In the genomic region with DNA sequence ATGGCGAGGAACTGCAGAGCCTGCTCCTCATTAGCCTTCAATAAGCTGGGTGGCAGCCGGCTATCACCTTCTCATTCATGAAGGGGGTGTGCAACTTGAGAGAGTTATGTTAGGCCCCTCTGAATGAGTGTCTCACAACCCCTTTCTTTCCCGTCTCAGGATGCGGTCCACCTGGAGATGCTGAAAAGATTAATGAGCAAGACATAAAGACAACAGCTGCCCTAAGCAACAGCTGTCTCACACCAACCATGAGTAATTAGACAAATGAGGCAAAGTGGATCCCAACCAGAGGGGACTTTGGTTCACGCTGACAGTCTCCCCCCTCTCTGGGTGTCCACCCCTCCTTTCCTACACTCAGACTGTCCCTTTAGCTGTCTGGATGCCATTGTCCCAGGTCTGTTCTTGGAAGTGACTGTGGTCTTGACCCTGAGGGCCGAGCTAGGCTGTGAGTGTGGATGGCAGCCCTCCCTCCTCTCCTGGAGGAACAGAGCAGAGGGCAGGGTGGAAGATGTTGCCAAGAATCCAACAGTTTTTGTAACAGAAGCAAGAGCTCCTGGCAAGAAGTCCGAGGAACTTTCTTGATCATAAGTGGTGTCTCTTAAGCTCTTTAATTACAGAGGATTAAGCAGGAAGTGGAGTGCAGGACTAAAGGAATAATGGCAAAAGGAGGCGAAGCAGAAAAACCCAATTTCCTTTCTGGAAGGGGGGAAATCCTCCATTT, we compare ENCODE assay signal across 16 mouse cellular contexts.
DNase-seq lines count a peak whose midpoint lies in the region; ATAC-seq lines count a peak whose summit lies in the region.
"Had no signal": no experiment of that assay in that cellular context is flagged by ENCODE, and none has a peak within 500 bp of the region (broad histone marks: within the 10 kb centered on the region; RNA-seq: fewer than 3 reads in every experiment).

No protein-coding gene starts in this region.

- H3K9me3 ChIP-seq in kidney, embryonic 16.5 days (ENCODE audit: low read length), result no peaks in the 10 kb centered on the region
- H3K9me3 ChIP-seq in forebrain, embryonic 10.5 days, result no peaks in the 10 kb centered on the region; the same call in 1 of the 2 replicates
- H3K9me3 ChIP-seq in forebrain, embryonic 13.5 days (replicated peaks), result no peaks in the 10 kb centered on the region
- no peaks in the 10 kb centered on the region for H3K9me3 ChIP-seq in neural tube, embryonic 12.5 days
- H3K9me3 ChIP-seq: heart, embryonic 13.5 days; midbrain, embryonic 13.5 days had no signal

- no peak for DNase-seq in kidney, postnatal 25 days
- no peak for DNase-seq in forebrain, embryonic 10.5 days (ENCODE audit: extremely low spot score, low spot score)
- no peak for DNase-seq in spleen, adult 12 weeks (ENCODE audit: low spot score)
- no peak for DNase-seq in heart, adult 18-20 months
- DNase-seq: cerebellum, postnatal 25 days; kidney, postnatal 36 days; left cerebral cortex, postnatal 4 days; lung, postnatal 14 days; right cerebral cortex, adult 18-20 months; thymus, adult 2 months had no signal

- no peaks in the 10 kb centered on the region for H3K36me3 ChIP-seq in kidney, embryonic 16.5 days (ENCODE audit: insufficient read depth, low read length)
- no peaks in the 10 kb centered on the region for H3K36me3 ChIP-seq in forebrain, embryonic 10.5 days (replicated peaks)
- no peaks in the 10 kb centered on the region for H3K36me3 ChIP-seq in forebrain, embryonic 13.5 days (ENCODE audit: poor library complexity, severe bottlenecking)
- no peaks in the 10 kb centered on the region for H3K36me3 ChIP-seq in neural tube, embryonic 12.5 days
- H3K36me3 ChIP-seq: midbrain, embryonic 13.5 days had no signal

- H3K4me2 ChIP-seq in kidney, embryonic 16.5 days (replicated peaks; ENCODE audit: low read depth, low read length), result no peak overlapping the region
- peak overlapping the region; percentile 18; the same call in 1 of the 2 replicates for H3K4me2 ChIP-seq in forebrain, embryonic 13.5 days
- H3K4me2 ChIP-seq in neural tube, embryonic 12.5 days (replicated peaks), result no peak overlapping the region
- H3K4me2 ChIP-seq: heart, embryonic 13.5 days; midbrain, embryonic 13.5 days had no signal

- ATAC-seq in kidney, embryonic 16.5 days (ENCODE audit: low FRiP score, low TSS enrichment), result 0 out of 2 replicates have a peak, but pooled peaks have one; percentile 27
- peak; percentile 48 for ATAC-seq in forebrain, embryonic 13.5 days
- ATAC-seq in neural tube, embryonic 12.5 days (ENCODE audit: low FRiP score, low read depth), result peak; percentile 30; the same call in 1 of the 2 replicates
- ATAC-seq: midbrain, embryonic 13.5 days had no signal

- H3K9ac ChIP-seq in kidney, embryonic 16.5 days (replicated peaks; ENCODE audit: low read length), result no peak overlapping the region
- H3K9ac ChIP-seq in forebrain, embryonic 13.5 days, result no peak overlapping the region
- no peak overlapping the region for H3K9ac ChIP-seq in neural tube, embryonic 12.5 days
- H3K9ac ChIP-seq: heart, embryonic 13.5 days; liver, embryonic 14.5 days; midbrain, embryonic 13.5 days had no signal

- WGBS in kidney, embryonic 16.5 days, result 38% methylated on average over 8 of the region's 8 CpGs
- WGBS in forebrain, embryonic 10.5 days, result 47% methylated on average over 8 of the region's 8 CpGs
- 19% methylated on average over 8 of the region's 8 CpGs for WGBS in forebrain, embryonic 13.5 days
- 50% methylated on average over 8 of the region's 8 CpGs for WGBS in neural tube, embryonic 12.5 days

- H3K4me3 ChIP-seq in kidney, embryonic 16.5 days (ENCODE audit: low read length), result no peak overlapping the region
- H3K4me3 ChIP-seq in forebrain, embryonic 10.5 days, result no peak overlapping the region
- H3K4me3 ChIP-seq in forebrain, embryonic 13.5 days, result no peak overlapping the region
- no peak overlapping the region for H3K4me3 ChIP-seq in neural tube, embryonic 12.5 days
- H3K4me3 ChIP-seq: heart, embryonic 13.5 days; midbrain, embryonic 13.5 days had no signal

- H3K27me3 ChIP-seq in kidney, embryonic 16.5 days (ENCODE audit: insufficient read depth, low read length), result no peaks in the 10 kb centered on the region
- H3K27me3 ChIP-seq in forebrain, embryonic 10.5 days (ENCODE audit: poor library complexity, severe bottlenecking), result 0 out of 2 replicates have a peak, but pooled peaks cover 4% of the 10 kb centered on the region
- H3K27me3 ChIP-seq in forebrain, embryonic 13.5 days, result 0 out of 2 replicates have a peak, but pooled peaks cover under 1% of the 10 kb centered on the region
- no peaks in the 10 kb centered on the region for H3K27me3 ChIP-seq in neural tube, embryonic 12.5 days (replicated peaks)
- H3K27me3 ChIP-seq: heart, embryonic 13.5 days; midbrain, embryonic 13.5 days had no signal

- no peak overlapping the region for H3K27ac ChIP-seq in kidney, embryonic 16.5 days (ENCODE audit: low read length)
- H3K27ac ChIP-seq in forebrain, embryonic 10.5 days, result peak overlapping the region; percentile 31; the same call in 1 of the 2 replicates
- peak overlapping the region; percentile 60 for H3K27ac ChIP-seq in forebrain, embryonic 13.5 days
- no peak overlapping the region for H3K27ac ChIP-seq in neural tube, embryonic 12.5 days
- H3K27ac ChIP-seq: heart, embryonic 13.5 days; liver, embryonic 14.5 days had no signal

- no peaks in the 10 kb centered on the region for H3K4me1 ChIP-seq in kidney, embryonic 16.5 days (ENCODE audit: insufficient read depth, low read length)
- peaks cover 25% of the 10 kb centered on the region for H3K4me1 ChIP-seq in forebrain, embryonic 10.5 days
- H3K4me1 ChIP-seq in forebrain, embryonic 13.5 days, result peaks cover 37% of the 10 kb centered on the region
- peaks cover 11% of the 10 kb centered on the region for H3K4me1 ChIP-seq in neural tube, embryonic 12.5 days

Comparison
In these comparisons a context has a peak if more than half of its experiments do, and no peak if none do; other contexts are left out.
1. H3K27ac ChIP-seq: peak in forebrain, embryonic 10.5 days (single experiment) and forebrain, embryonic 13.5 days (single experiment); none in kidney, embryonic 16.5 days (single experiment) and neural tube, embryonic 12.5 days (single experiment).
2. Peak in every context shown above with its lines, with median percentiles within 50 percentile points of each other: ATAC-seq.